Mouse (Mus musculus) stomach, postnatal 0 days (tissue): Measurements from ENCODE around the gene Efhd1. TPM values are rescaled to one million over a fixed set of nuclear protein-coding genes. Genes with fewer than 3 reads are reported as not detected.

Source experiments
- ATAC-seq: fragments of 200-750 bp; cut with Nextera tagmentation; 2 replicates; pipeline ENCODE4 v1.8.0; 2017; ENCODE audit not compliant: low FRiP score, low TSS enrichment
- DNase-seq: peaks from one replicate; pipeline ENCODE4 v3.0.0-alpha.2; 2016; ENCODE audit warnings: low spot score
- H3K27ac ChIP-seq: fragments of 300-500 bp; sonication (generic); replicated peaks from 2 replicates; pipeline ENCODE4 v1.5.1; 2014; ENCODE audit warnings: mild to moderate bottlenecking, control low read depth
- H3K27me3 ChIP-seq: fragments of 300-500 bp; sonication (generic); 2 replicates; pipeline ENCODE4 v1.6.1; 2014; ENCODE audit warnings: low read length; ENCODE audit not compliant: control insufficient read depth, insufficient read depth
- H3K36me3 ChIP-seq: fragments of 300-500 bp; sonication (generic); 2 replicates; pipeline ENCODE4 v1.6.1; 2014; ENCODE audit warnings: low read length, mixed read lengths; ENCODE audit not compliant: control insufficient read depth, insufficient read depth
- H3K4me1 ChIP-seq: fragments of 300-500 bp; sonication (generic); replicated peaks from 2 replicates; pipeline ENCODE4 v1.6.1; 2014; ENCODE audit warnings: antibody characterized with exemption; ENCODE audit not compliant: control insufficient read depth, insufficient read depth
- H3K4me2 ChIP-seq: fragments of 300-500 bp; sonication (generic); replicated peaks from 2 replicates; pipeline ENCODE4 v1.6.1; 2014; ENCODE audit warnings: low read depth, mild to moderate bottlenecking, control low read depth, moderate library complexity
- H3K4me3 ChIP-seq: fragments of 300-500 bp; sonication (generic); 2 replicates; pipeline ENCODE4 v1.5.1; 2014; ENCODE audit warnings: low read depth, low read length, control low read depth
- H3K9ac ChIP-seq: fragments of 300-500 bp; sonication (generic); 2 replicates; pipeline ENCODE4 v1.6.1; 2014; ENCODE audit warnings: mild to moderate bottlenecking, low read length, control low read depth, mixed read lengths
- H3K9me3 ChIP-seq: fragments of 300-500 bp; sonication (generic); 2 replicates; pipeline ENCODE4 v1.6.1; 2016; ENCODE audit warnings: low read length; ENCODE audit not compliant: control insufficient read depth
- CTCF ChIP-seq: IDR thresholded peaks from 2 replicates; pipeline ENCODE4 v1.5.1; 2016; ENCODE audit warnings: antibody characterized with exemption, low read depth, mild to moderate bottlenecking, moderate library complexity
- EP300 ChIP-seq: optimal IDR thresholded peaks from 2 replicates; pipeline ENCODE3; 2016; ENCODE audit warnings: antibody characterized with exemption
- WGBS: fragments of 180-500 bp; shearing (Covaris S2); extraction: QIAGEN DNeasy Blood & Tissue Kit; methylation state at CpG from one replicate; pipeline ENCODE4 v1.1.7; 2014; 5-methylcytosine and 5-hydroxymethylcytosine counted together
- polyA plus RNA-seq: library from polyadenylated mRNA; unstranded; fragments of >200 nt; fragmentation: Nextera tagmentation; extraction: Ambion mirVana; gene quantifications from 2 replicates; pipeline ENCODE4 v1.2.1, GENCODE M21; 2015

Gene Efhd1
- polyA plus RNA-seq, 1 experiment from 2014 or later: 0.50 TPM

DNA sequence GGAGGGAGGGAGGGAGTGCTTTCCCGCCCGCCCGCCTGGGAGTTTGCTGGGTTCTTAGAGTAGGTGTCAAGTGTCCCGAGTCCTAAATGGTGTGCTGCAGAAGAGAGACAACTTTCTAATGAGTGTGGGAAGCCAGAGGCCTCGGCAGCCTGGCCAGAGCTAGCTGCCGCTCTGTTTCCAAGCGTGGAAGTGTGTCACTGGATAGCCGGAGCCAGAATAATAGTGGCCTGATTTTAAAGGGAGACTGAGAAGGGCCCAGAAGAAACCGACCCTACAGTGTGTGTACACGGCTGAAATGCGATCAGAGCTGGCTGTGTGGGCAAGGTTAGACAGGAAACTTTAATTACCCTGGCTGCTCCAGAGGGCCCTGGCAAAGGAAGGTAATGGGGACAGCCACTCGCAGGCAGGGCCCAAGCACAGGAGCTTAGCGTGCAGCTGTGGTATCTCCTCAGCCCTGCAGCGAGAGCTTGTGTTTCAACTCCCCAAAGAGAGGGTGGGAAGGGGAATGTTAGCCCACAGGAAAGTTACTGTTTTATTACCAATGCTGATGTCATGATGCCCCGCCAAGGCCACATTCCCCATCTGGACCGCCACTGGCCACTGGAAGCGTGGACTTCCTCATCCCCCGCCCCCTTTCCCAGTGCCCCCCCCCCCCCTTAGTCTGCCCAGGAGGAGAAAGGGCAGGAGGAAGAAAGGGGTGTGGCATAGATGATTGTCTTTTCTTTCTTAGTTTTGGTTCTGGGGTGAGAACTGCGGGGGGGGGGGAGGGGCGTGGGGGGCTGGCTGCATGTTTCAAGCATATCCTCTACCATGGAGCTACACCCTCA lies 6.7 kb downstream of the Efhd1 start:
- ATAC-seq (no peak; the same call in 1 of the 2 replicates), DNase-seq (no peak)
- no peaks in the 10 kb centered on the region for H3K9me3 ChIP-seq
- 30% methylated on average over 19 of the region's 20 CpGs for WGBS
- H3K4me1 ChIP-seq: 0 out of 2 replicates have a peak, but pooled peaks cover 2% of the 10 kb centered on the region
- 0 out of 2 replicates have a peak, but pooled peaks cover 5% of the 10 kb centered on the region for H3K27me3 ChIP-seq
- H3K4me3 ChIP-seq: no peak overlapping the region
- H3K4me2 ChIP-seq: no peak overlapping the region
- TF ChIP-seq EP300 (no peak), CTCF (no peak)
- no peaks in the 10 kb centered on the region for H3K36me3 ChIP-seq
- H3K9ac ChIP-seq: no peak overlapping the region
- no peak overlapping the region for H3K27ac ChIP-seq

DNA sequence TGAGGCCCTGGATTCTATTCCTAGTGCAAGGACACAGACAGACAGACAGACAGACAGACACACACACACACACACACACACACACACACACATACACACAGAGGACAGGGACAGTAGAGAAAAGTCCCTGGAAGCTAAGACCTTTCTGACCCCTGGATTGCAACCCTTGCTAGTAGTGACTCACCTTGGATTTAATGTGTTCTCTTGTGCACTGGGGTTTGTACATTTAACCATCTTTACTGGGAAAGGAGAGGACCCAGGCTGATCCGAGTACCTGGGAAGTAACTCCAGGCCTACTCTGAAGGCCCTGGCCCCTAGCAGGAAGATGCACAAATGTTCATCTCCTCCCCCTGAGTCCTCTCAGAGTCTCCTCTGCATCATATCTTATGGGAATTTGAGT lies 7.4 kb downstream of the Efhd1 start:
- TF ChIP-seq EP300 (no peak), CTCF (no peak)

DNA sequence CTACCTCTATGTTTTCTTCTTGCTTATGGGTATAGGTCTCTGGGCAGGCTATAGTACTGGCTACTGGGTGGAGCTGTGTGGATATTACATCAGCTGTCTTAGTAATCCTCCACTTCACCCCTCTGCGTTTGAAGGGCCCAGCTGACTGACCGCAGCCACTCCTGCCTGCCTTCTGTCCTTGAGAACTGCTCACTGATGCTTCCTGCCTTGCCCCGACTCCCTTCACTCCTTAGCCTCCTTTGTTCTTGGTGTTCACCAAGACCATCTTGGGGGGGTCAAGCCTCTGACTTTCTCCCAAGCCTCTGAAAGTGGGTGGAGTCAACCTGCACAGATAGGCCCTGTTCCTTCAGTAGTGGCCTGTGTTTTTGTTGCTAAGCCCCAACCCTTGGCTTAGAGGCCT lies 8.3 kb downstream of the Efhd1 start:
- no peak overlapping the region for H3K9ac ChIP-seq
- no peaks in the 10 kb centered on the region for H3K27me3 ChIP-seq
- H3K4me3 ChIP-seq: no peak overlapping the region
- DNase-seq: no peak
- ATAC-seq: no peak
- TF ChIP-seq CTCF (no peak), EP300 (no peak)
- no peak overlapping the region for H3K27ac ChIP-seq
- 0 out of 2 replicates have a peak, but pooled peaks cover 2% of the 10 kb centered on the region for H3K4me1 ChIP-seq
- no peaks in the 10 kb centered on the region for H3K9me3 ChIP-seq
- no peaks in the 10 kb centered on the region for H3K36me3 ChIP-seq
- no peak overlapping the region for H3K4me2 ChIP-seq
- 57% methylated on average over 3 of the region's 3 CpGs for WGBS

More for the DNA sequence above, 7.4 kb downstream of the Efhd1 start:
- H3K27me3 ChIP-seq: no peaks in the 10 kb centered on the region
- no peak overlapping the region for H3K27ac ChIP-seq
- H3K36me3 ChIP-seq: no peaks in the 10 kb centered on the region
- WGBS: 86% methylated on average over 1 of the region's 1 CpGs
- DNase-seq: no peak
- no peak overlapping the region for H3K4me2 ChIP-seq
- 0 out of 2 replicates have a peak, but pooled peaks cover 2% of the 10 kb centered on the region for H3K4me1 ChIP-seq
- H3K4me3 ChIP-seq: no peak overlapping the region
- no peak for ATAC-seq
- no peaks in the 10 kb centered on the region for H3K9me3 ChIP-seq
- no peak overlapping the region for H3K9ac ChIP-seq

DNA sequence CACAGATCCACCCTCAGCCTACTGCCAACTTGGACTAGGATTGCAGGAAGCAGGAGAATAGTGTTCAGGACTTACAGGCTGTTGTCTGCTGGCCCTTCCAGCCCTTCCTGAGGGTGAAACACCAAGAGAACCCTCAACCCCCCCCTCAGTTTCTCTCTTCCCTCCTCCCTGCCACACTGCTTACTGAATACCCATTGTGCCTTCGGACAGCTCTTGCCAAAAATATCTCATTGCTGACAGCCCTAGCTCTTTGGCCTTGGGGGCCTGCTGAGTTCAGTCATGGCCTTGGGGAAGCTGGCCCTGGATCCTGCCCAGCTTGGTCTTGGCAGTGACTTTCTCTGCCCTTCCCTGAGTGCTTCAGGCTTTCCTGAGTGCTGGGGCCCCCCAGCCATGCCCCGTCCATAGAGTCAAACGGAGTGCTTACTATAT lies 9.4 kb downstream of the Efhd1 start:
- H3K4me2 ChIP-seq: no peak overlapping the region
- H3K9ac ChIP-seq: no peak overlapping the region
- no peaks in the 10 kb centered on the region for H3K27me3 ChIP-seq
- no peaks in the 10 kb centered on the region for H3K9me3 ChIP-seq
- DNase-seq: no peak
- 0 out of 2 replicates have a peak overlapping the region, but pooled peaks have one; percentile 24 for H3K27ac ChIP-seq
- 71% methylated on average over 3 of the region's 3 CpGs for WGBS
- no peaks in the 10 kb centered on the region for H3K36me3 ChIP-seq
- no peak for TF ChIP-seq EP300
- no peak for TF ChIP-seq CTCF
- no peak overlapping the region for H3K4me3 ChIP-seq
- H3K4me1 ChIP-seq: 0 out of 2 replicates have a peak, but pooled peaks cover 2% of the 10 kb centered on the region
- ATAC-seq: no peak

DNA sequence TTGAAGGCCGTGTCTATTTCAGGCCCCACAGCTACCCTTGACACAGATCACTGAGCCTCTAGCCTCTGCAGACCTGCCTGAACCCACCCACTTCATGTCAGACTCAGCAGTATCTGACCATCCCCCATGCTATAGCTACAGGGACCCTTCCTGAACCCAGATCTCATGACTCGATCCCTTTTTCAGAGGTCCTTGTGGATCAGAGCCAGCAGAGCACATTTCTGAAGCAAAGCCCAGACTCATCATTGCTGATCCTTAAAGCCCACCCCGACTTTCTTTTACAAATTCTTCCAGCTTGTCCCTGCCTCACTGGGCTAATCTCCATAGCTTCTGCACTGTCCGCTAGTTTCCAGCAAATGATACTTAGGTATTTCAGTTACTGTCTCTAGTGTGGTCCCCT lies 10.0 kb downstream of the Efhd1 start:
- no peaks in the 10 kb centered on the region for H3K9me3 ChIP-seq
- 0 out of 2 replicates have a peak, but pooled peaks cover 2% of the 10 kb centered on the region for H3K4me1 ChIP-seq
- TF ChIP-seq CTCF (no peak), EP300 (no peak)
- 47% methylated on average over 4 of the region's 4 CpGs for WGBS
- no peak overlapping the region for H3K4me2 ChIP-seq
- no peak overlapping the region for H3K27ac ChIP-seq
- no peaks in the 10 kb centered on the region for H3K27me3 ChIP-seq
- ATAC-seq (no peak), DNase-seq (no peak)
- no peaks in the 10 kb centered on the region for H3K36me3 ChIP-seq
- H3K9ac ChIP-seq: no peak overlapping the region
- no peak overlapping the region for H3K4me3 ChIP-seq

DNA sequence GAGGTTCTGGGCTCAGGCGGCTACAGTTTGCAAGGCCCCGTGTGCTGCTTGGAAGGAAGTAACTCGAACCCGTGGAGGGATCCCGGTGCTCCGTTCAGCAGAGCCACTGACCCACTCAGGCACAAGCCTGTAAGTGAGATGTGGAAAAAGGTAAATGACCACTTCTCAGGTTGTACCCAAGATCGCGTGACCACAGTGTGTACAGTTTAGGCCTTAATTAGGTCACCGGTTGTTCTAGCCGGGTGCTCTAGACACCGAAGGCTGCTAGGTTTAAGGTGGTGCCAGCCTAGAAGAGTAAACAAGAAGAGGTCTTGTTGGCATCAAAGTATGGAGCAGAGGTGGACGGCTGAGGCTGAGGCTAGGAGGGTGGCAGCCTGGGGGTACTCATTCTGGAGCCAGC lies 11.0 kb downstream of the Efhd1 start:
- H3K4me1 ChIP-seq: 0 out of 2 replicates have a peak, but pooled peaks cover 2% of the 10 kb centered on the region
- TF ChIP-seq EP300 (no peak), CTCF (no peak)
- DNase-seq (no peak), ATAC-seq (no peak)
- H3K4me3 ChIP-seq: no peak overlapping the region
- H3K27ac ChIP-seq: no peak overlapping the region
- no peaks in the 10 kb centered on the region for H3K9me3 ChIP-seq
- no peak overlapping the region for H3K4me2 ChIP-seq
- H3K9ac ChIP-seq: no peak overlapping the region
- WGBS: 86% methylated on average over 12 of the region's 12 CpGs
- H3K27me3 ChIP-seq: no peaks in the 10 kb centered on the region
- no peaks in the 10 kb centered on the region for H3K36me3 ChIP-seq
